Mouse (Mus musculus) heart, adult 2 months (tissue): Measurements from ENCODE around the gene 4930415O20Rik. TPM values are rescaled to one million over a fixed set of nuclear protein-coding genes. Genes with fewer than 3 reads are reported as not detected.

Experiments
- DNase-seq, 2 experiments: peaks; one replicate each; pipeline ENCODE4 v3.0.0; 2021
- H3K27ac ChIP-seq: fragments of 200-600 bp; 2 replicates; pipeline ENCODE4 v1.8.1; 2022
- H3K27me3 ChIP-seq: fragments of 200-500 bp; 2 replicates; pipeline ENCODE4 v1.6.1; 2012; ENCODE audit warnings: mild to moderate bottlenecking, low read length, inconsistent platforms, mixed read lengths; ENCODE audit not compliant: control insufficient read depth, insufficient read depth
- H3K36me3 ChIP-seq: fragments of 200-500 bp; 2 replicates; pipeline ENCODE4 v1.6.1; 2012; ENCODE audit warnings: low read length, inconsistent platforms; ENCODE audit not compliant: control insufficient read depth, insufficient read depth
- H3K4me1 ChIP-seq: fragments of 200-500 bp; 2 replicates; pipeline ENCODE4 v1.6.1; 2011; ENCODE audit warnings: low read length; ENCODE audit not compliant: control insufficient read depth, insufficient read depth
- H3K4me3 ChIP-seq: fragments of 200-600 bp; 2 replicates; pipeline ENCODE4 v1.8.1; 2022
- H3K79me2 ChIP-seq: fragments of 200-500 bp; replicated peaks from 2 replicates; pipeline ENCODE4 v1.6.1; 2012; ENCODE audit warnings: mild to moderate bottlenecking, inconsistent platforms, low read length, moderate library complexity, mixed read lengths; ENCODE audit not compliant: control insufficient read depth, insufficient read depth
- H3K9ac ChIP-seq: fragments of 200-500 bp; 2 replicates; pipeline ENCODE4 v1.6.1; 2012; ENCODE audit warnings: low read depth, mild to moderate bottlenecking, control low read depth, inconsistent platforms, low read length, mixed read lengths
- CTCF ChIP-seq: fragments of 200-600 bp; IDR thresholded peaks from 2 replicates; pipeline ENCODE4 v1.8.1; 2022; ENCODE audit warnings: antibody characterized with exemption, mild to moderate bottlenecking, moderate library complexity
- EP300 ChIP-seq: fragments of 200-500 bp; IDR thresholded peaks from 2 replicates; pipeline ENCODE4 v1.6.1; 2011; ENCODE audit warnings: low read depth, low read length, control low read depth; ENCODE audit not compliant: insufficient read depth
- POLR2A ChIP-seq: fragments of 200-500 bp; IDR thresholded peaks from 2 replicates; pipeline ENCODE4 v1.6.1; 2011; ENCODE audit warnings: mild to moderate bottlenecking, low read depth, low read length, control low read depth; ENCODE audit not compliant: insufficient read depth
- WGBS: fragments of 180-500 bp; shearing (Covaris S2); methylation state at CpG from one replicate; pipeline ENCODE4 v1.1.7; 2018; 5-methylcytosine and 5-hydroxymethylcytosine counted together
- intact Hi-C: fragments of 180-260 bp; cut with DNase I; formaldehyde crosslinking; loops from one replicate; pipeline ENCODE4 v1.15.1; 2025
- polyA plus RNA-seq: library from polyadenylated mRNA; depleted of rRNA; stranded (reverse); fragments of >200 nt; gene quantifications from 2 replicates; pipeline ENCODE4 v1.2.3, GENCODE M21; 2012
- total RNA-seq, 2 experiments: library from RNA; stranded (reverse); gene quantifications; 2 replicates each; pipeline ENCODE4 v1.2.3; 2021

Gene 4930415O20Rik
- total and polyA plus RNA-seq, 3 experiments: 1.6 to 2.1 TPM; not detected in 1

DNA sequence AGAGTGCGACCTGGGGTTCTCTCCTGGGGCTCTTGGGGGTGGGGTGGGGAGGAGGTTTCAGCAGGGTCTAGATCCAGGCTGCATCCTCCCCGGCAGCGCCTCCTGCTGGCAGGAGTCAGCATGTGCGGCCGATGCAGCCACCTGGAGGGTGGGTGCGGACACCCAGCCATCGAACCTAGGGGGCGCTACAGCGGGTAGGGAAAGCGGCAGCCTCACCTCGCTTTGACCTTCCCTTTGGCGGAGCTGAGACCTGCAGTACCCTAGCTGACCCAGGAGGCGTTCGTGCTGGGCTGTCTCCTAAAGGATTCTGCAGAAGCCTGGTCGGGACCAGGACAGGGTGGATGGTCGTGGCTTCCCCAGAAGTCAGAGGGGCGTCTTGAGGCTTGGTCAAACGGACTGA is 60.7 kb downstream of the 4930415O20Rik start:
- H3K36me3 ChIP-seq: no peaks in the 10 kb centered on the region
- H3K4me3 ChIP-seq: peak overlapping the region; percentile 18; the same call in 1 of the 2 replicates
- DNase-seq: peak; percentile 63 to 74
- under 1% methylated on average over 18 of the region's 18 CpGs for WGBS
- H3K9ac ChIP-seq: peak overlapping the region; percentile 4; the same call in 1 of the 2 replicates
- intact Hi-C loops: no loop called here
- no peaks in the 10 kb centered on the region for H3K79me2 ChIP-seq
- H3K27me3 ChIP-seq: peaks cover 5% of the 10 kb centered on the region; the same call in 1 of the 2 replicates
- H3K4me1 ChIP-seq: peaks cover 5% of the 10 kb centered on the region; the same call in 1 of the 2 replicates
- no peak overlapping the region for H3K27ac ChIP-seq
- TF ChIP-seq CTCF (peak; percentile 91), POLR2A (no peak), EP300 (no peak)

DNA sequence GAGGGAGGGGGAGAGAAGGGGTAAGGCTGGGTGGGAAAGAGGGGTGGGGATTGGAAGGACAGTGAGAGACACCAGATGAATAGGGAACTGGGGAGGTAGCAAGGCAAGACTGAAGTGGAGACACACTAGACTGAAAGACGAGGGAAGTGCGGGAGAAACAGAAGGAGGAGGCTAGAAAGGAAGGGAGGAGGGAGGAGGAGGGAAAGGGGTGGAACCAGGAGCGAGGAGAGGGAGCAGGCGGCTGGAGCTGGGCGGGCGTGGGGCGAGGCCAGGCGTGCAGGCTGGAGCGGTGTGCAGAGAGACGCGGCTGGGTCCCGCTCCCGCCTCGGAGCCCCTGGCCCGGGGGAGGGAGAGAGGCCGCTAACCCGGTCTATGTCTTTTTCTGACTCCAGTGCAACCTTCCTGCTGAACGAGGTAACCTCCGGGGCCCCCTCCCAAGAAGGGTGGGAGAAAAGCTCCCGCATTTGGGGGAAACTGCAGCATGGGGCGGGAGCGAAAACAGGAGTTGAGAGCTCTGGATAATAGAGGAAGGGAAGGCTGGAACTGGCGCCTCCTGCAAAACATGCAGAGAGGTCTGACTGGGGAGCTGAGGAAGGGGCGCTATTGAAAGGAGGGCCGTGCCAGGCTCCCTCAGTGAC is 61.4 kb downstream of the 4930415O20Rik start:
- peak; percentile 70 to 72 for DNase-seq
- peaks cover 5% of the 10 kb centered on the region; the same call in 1 of the 2 replicates for H3K4me1 ChIP-seq
- WGBS: 3% methylated on average over 24 of the region's 25 CpGs
- peak overlapping the region; percentile 22 for H3K4me3 ChIP-seq
- H3K9ac ChIP-seq: peak overlapping the region; percentile 19; the same call in 1 of the 2 replicates
- H3K79me2 ChIP-seq: no peaks in the 10 kb centered on the region
- H3K27me3 ChIP-seq: peaks cover 5% of the 10 kb centered on the region; the same call in 1 of the 2 replicates
- intact Hi-C loops: no loop called here
- TF ChIP-seq POLR2A (no peak), CTCF (no peak), EP300 (no peak)
- no peaks in the 10 kb centered on the region for H3K36me3 ChIP-seq
- H3K27ac ChIP-seq: no peak overlapping the region

DNA sequence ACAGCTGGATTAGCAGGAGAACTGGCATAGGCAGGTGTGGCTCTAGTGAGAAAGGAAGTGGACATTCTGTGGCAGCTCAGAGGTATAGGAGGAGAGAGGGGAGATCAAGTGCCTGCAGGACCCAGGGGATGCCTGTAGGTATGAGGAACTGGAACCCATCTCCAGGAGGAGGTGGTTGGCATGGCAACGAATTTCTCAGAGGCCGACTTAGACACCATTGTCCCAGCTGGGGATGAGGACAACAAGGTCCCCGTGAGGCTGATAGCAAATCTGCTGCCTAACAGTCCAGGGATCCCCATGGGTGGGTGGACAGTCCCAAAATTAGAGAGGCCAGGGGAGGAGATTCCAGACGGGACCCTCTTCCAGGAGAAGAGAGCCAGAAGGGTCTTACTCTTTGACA is 62.1 kb downstream of the 4930415O20Rik start:
- H3K79me2 ChIP-seq: no peaks in the 10 kb centered on the region
- no peaks in the 10 kb centered on the region for H3K36me3 ChIP-seq
- intact Hi-C loops: no loop called here
- no peak overlapping the region for H3K27ac ChIP-seq
- DNase-seq: no peak
- no peak overlapping the region for H3K4me3 ChIP-seq
- H3K9ac ChIP-seq: no peak overlapping the region
- peaks cover 5% of the 10 kb centered on the region; the same call in 1 of the 2 replicates for H3K4me1 ChIP-seq
- whole genome bisulfite sequencing: 6% methylated on average over 4 of the region's 4 CpGs
- TF ChIP-seq CTCF: no peak
- no peak for TF ChIP-seq POLR2A
- TF ChIP-seq EP300: no peak
- H3K27me3 ChIP-seq: peaks cover 5% of the 10 kb centered on the region; the same call in 1 of the 2 replicates

DNA sequence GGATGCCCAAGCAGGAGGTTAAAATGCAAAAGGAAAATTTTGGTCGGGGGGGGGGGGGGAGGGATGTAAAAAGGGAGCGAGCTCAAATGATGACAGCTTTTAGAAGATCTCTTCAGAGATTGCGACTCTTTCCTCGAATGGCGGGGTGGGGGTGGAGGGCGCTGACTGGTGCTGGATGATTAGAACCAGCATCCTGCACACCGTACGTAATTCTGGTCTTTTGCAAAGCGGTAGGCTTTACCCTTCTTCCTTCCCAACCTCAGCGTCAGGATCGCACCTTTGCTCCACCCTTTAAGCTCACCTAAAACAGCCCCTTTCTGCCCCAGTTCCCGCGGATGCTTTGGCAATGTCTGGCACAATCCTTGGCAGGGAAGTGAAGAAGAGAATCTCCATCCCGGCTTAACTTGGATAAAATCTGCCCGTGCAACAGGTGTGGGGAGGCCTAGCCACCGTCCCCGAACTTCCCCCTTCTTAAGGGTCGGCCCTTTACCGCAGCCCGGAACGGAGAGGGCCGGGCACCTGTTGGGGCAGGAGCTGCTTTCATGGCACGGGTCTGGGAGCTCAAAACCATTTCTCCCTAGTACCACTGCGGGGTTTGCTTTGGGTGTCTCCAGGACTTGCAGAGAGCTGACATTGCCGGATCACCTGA is 63.1 kb downstream of the 4930415O20Rik start:
- H3K9ac ChIP-seq: peak overlapping the region; percentile 50
- intact Hi-C loops: no loop called here
- no peak for DNase-seq
- no peak overlapping the region for H3K27ac ChIP-seq
- H3K4me1 ChIP-seq: peaks cover 5% of the 10 kb centered on the region; the same call in 1 of the 2 replicates
- no peaks in the 10 kb centered on the region for H3K36me3 ChIP-seq
- no peak for TF ChIP-seq EP300
- no peak for TF ChIP-seq CTCF
- no peak for TF ChIP-seq POLR2A
- H3K79me2 ChIP-seq: no peaks in the 10 kb centered on the region
- peak overlapping the region; percentile 48 for H3K4me3 ChIP-seq
- WGBS: 3% methylated on average over 25 of the region's 25 CpGs
- H3K27me3 ChIP-seq: peaks cover 5% of the 10 kb centered on the region; the same call in 1 of the 2 replicates

DNA sequence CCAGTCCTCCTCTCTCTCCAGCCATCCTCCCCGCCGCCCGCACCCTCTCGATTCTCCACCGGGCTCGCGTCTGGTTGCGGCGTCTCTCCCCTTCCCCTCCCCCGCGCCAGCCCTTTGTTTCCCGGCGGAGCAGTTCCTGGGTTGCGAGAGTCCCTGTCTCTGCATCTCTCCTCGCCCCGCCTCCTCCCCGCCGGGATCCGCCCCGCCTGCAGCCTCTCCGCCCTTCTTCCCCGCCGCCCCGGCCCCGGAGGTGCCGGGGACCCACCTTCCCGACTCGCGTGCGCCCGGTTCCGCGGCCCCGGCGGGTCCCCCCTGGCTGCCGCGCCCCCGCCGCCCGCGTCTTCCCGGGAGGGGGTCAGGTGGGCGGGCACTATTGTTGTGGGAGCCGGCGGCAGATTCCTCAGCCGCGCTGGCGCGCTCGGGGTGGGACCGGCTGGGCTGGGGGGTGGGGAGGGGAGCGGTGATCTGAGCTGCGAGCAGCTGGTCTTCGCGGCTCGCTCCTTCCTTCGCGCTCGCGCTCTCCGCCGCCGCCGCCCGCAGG is 63.8 kb downstream of the 4930415O20Rik start:
- Histone ChIP-seq H3K36me3 (no peaks in the 10 kb centered on the region), H3K4me1 (peaks cover 5% of the 10 kb centered on the region; the same call in 1 of the 2 replicates), H3K27ac (no peak overlapping the region), H3K4me3 (peak overlapping the region; percentile 48), H3K9ac (peak overlapping the region; percentile 50), H3K27me3 (peaks cover 5% of the 10 kb centered on the region; the same call in 1 of the 2 replicates), H3K79me2 (no peaks in the 10 kb centered on the region)
- DNase-seq: peak; percentile 86 to 88
- TF ChIP-seq POLR2A: no peak
- TF ChIP-seq CTCF: no peak
- no peak for TF ChIP-seq EP300
- intact Hi-C loops: no loop called here
- WGBS: 2% methylated on average over 52 of the region's 65 CpGs
